Mouse (Mus musculus) lung, embryonic 14.5 days (tissue): ENCODE data around the gene Cog5. TPM values are rescaled to one million over a fixed set of nuclear protein-coding genes. Genes with fewer than 3 reads are reported as not detected.

Source experiments
- ATAC-seq: fragments of 200-750 bp; cut with Nextera tagmentation; 2 replicates; pipeline ENCODE4 v1.8.0; 2017; ENCODE audit warnings: mild to moderate bottlenecking, moderate TSS enrichment, moderate library complexity; ENCODE audit not compliant: insufficient read depth
- DNase-seq: peaks from one replicate; pipeline ENCODE4 v3.0.0-alpha.2; 2015
- H3K27ac ChIP-seq: fragments of 300-500 bp; sonication (generic); 2 replicates; pipeline ENCODE4 v1.5.1; 2014; ENCODE audit warnings: low read depth, mild to moderate bottlenecking, moderate library complexity
- H3K27me3 ChIP-seq: fragments of 300-500 bp; sonication (generic); 2 replicates; pipeline ENCODE4 v1.6.1; 2014; ENCODE audit warnings: low read length, control low read depth; ENCODE audit not compliant: insufficient read depth
- H3K36me3 ChIP-seq: fragments of 300-500 bp; sonication (generic); 2 replicates; pipeline ENCODE4 v1.6.1; 2014; ENCODE audit warnings: control low read depth; ENCODE audit not compliant: insufficient read depth
- H3K4me1 ChIP-seq: fragments of 300-500 bp; sonication (generic); 2 replicates; pipeline ENCODE4 v1.6.1; 2014; ENCODE audit warnings: antibody characterized with exemption, control low read depth; ENCODE audit not compliant: insufficient read depth
- H3K4me2 ChIP-seq: fragments of 300-500 bp; sonication (generic); 2 replicates; pipeline ENCODE4 v1.6.1; 2014; ENCODE audit warnings: mild to moderate bottlenecking
- H3K4me3 ChIP-seq: fragments of 300-500 bp; sonication (generic); 2 replicates; pipeline ENCODE4 v1.5.1; 2014; ENCODE audit warnings: low read depth, low read length
- H3K9ac ChIP-seq: fragments of 300-500 bp; sonication (generic); 2 replicates; pipeline ENCODE4 v1.6.1; 2014
- H3K9me3 ChIP-seq: fragments of 300-500 bp; sonication (generic); 2 replicates; pipeline ENCODE4 v1.6.1; 2016; ENCODE audit warnings: low read depth, low read length, control low read depth
- CTCF ChIP-seq: IDR thresholded peaks from 2 replicates; pipeline ENCODE4 v1.5.1; 2016; ENCODE audit warnings: antibody characterized with exemption, low read depth
- WGBS: fragments of 180-500 bp; shearing (Covaris S2); extraction: QIAGEN DNeasy Blood & Tissue Kit; methylation state at CpG from one replicate; pipeline ENCODE4 v1.1.7; 2014; 5-methylcytosine and 5-hydroxymethylcytosine counted together
- polyA plus RNA-seq: library from polyadenylated mRNA; unstranded; fragments of >200 nt; fragmentation: Nextera tagmentation; extraction: Ambion mirVana; gene quantifications from 2 replicates; pipeline ENCODE4 v1.2.1, GENCODE M21; 2014

The Cog5 gene
- polyA plus RNA-seq, 1 experiment from 2014 or later, result 34.0 TPM

DNA sequence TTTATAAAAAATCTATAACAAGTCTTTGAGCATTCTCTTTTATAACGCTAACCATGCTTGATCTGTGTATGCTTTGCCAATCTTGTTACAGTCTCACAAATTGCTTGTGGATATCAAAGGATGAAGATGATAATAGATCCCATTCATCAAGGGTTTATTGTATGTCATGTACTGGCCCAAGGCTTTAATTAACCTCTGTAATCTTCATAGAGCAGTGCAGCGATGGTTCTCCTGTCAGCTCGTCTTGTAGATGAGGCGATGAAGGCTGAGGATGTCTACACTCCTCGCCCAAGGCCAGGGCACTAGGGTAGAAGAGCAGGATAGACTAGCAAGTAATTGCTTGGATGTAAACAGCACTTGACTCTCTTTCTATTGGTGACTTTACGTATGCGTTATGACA, 164.9 kb downstream of the Cog5 start:
- H3K4me2 ChIP-seq, result no peak overlapping the region

GRCm38 (mm10) chr12:31823671-31824070, 169.0 kb downstream of the Cog5 start:
- Histone ChIP-seq H3K4me1 (no peaks in the 10 kb centered on the region), H3K9me3 (no peaks in the 10 kb centered on the region), H3K9ac (no peak overlapping the region), H3K27ac (no peak overlapping the region), H3K27me3 (no peaks in the 10 kb centered on the region), H3K36me3 (no peaks in the 10 kb centered on the region), H3K4me3 (no peak overlapping the region), H3K4me2 (no peak overlapping the region)
- DNase-seq, result no peak
- 80% methylated on average over 3 of the region's 3 CpGs for WGBS
- no peak for TF ChIP-seq CTCF
- ATAC-seq, result no peak

More for the DNA sequence above, 164.9 kb downstream of the Cog5 start:
- ATAC-seq (no peak), DNase-seq (no peak)
- Histone ChIP-seq H3K9ac (no peak overlapping the region), H3K4me1 (no peaks in the 10 kb centered on the region), H3K9me3 (no peaks in the 10 kb centered on the region), H3K27ac (no peak overlapping the region), H3K4me3 (no peak overlapping the region), H3K27me3 (no peaks in the 10 kb centered on the region), H3K36me3 (no peaks in the 10 kb centered on the region)
- WGBS, result 67% methylated on average over 7 of the region's 7 CpGs
- TF ChIP-seq CTCF, result no peak

DNA sequence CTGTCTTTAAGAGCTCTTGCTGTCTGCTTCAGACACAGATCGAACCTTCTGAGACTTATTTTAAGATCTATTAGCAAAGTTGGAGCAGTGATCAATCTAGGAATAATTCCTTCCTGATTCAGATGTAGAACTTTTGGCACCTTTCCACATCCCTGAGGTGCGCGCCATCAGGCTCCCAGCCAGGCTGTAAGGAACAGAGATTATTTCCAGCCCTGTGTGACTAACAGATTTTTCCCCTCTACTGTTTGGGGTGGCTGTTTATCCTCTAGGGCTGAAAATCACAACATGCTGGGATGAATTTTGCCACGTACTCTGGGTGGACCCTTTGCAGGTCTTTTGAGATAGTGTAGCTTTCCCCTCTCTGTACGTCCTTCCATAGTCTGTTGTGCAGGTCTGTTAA, 170.2 kb downstream of the Cog5 start:
- Histone ChIP-seq H3K4me2 (no peak overlapping the region), H3K27me3 (no peaks in the 10 kb centered on the region), H3K4me3 (no peak overlapping the region), H3K4me1 (no peaks in the 10 kb centered on the region), H3K9ac (no peak overlapping the region), H3K36me3 (no peaks in the 10 kb centered on the region), H3K9me3 (no peaks in the 10 kb centered on the region), H3K27ac (no peak overlapping the region)
- ATAC-seq (no peak), DNase-seq (no peak)
- WGBS, result 67% methylated on average over 5 of the region's 5 CpGs
- no peak for TF ChIP-seq CTCF

DNA sequence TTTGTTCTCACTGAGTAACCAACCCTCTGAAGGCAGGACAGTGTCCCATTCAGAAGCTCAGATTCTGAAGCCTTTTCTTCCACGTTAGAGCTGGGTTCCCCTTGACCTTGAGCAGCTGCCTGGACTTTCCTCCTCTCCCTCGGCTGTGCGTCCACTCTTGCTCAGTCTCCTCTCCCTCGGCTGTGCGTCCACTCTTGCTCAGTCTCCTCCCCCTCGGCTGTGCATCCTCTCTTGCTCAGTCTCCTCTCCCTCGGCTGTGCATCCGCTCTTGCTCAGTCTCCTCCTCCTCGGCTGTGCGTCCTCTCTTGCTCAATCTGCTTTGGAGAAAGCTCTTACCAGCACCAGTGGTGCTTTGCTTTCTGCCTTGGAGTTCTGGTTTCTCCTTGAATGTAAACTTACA, 171.2 kb downstream of the Cog5 start:
- Histone ChIP-seq H3K9ac (no peak overlapping the region), H3K4me2 (no peak overlapping the region), H3K27ac (no peak overlapping the region), H3K36me3 (no peaks in the 10 kb centered on the region), H3K9me3 (no peaks in the 10 kb centered on the region), H3K4me1 (no peaks in the 10 kb centered on the region), H3K27me3 (no peaks in the 10 kb centered on the region), H3K4me3 (no peak overlapping the region)
- ATAC-seq (no peak), DNase-seq (no peak)
- TF ChIP-seq CTCF, result no peak
- WGBS, result 51% methylated on average over 10 of the region's 10 CpGs

GRCm38 (mm10) chr12:31826476-31826875, 171.8 kb downstream of the Cog5 start:
- 81% methylated on average over 2 of the region's 2 CpGs for WGBS
- TF ChIP-seq CTCF, result no peak

GRCm38 (mm10) chr12:31835480-31835879, 180.8 kb downstream of the Cog5 start:
- Histone ChIP-seq H3K4me1 (no peaks in the 10 kb centered on the region), H3K9me3 (no peaks in the 10 kb centered on the region), H3K4me2 (no peak overlapping the region), H3K27ac (no peak overlapping the region), H3K4me3 (no peak overlapping the region), H3K36me3 (no peaks in the 10 kb centered on the region), H3K9ac (no peak overlapping the region), H3K27me3 (no peaks in the 10 kb centered on the region)
- no peak for TF ChIP-seq CTCF
- ATAC-seq (no peak), DNase-seq (no peak)
- WGBS, result 65% methylated on average over 5 of the region's 5 CpGs

More at GRCm38 (mm10) chr12:31826476-31826875, 171.8 kb downstream of the Cog5 start:
- no peak overlapping the region for H3K4me3 ChIP-seq
- H3K4me1 ChIP-seq, result no peaks in the 10 kb centered on the region
- no peak for ATAC-seq
- no peaks in the 10 kb centered on the region for H3K9me3 ChIP-seq
- H3K27ac ChIP-seq, result no peak overlapping the region
- no peaks in the 10 kb centered on the region for H3K36me3 ChIP-seq
- no peak for DNase-seq
- H3K27me3 ChIP-seq, result no peaks in the 10 kb centered on the region
- H3K4me2 ChIP-seq, result no peak overlapping the region
- no peak overlapping the region for H3K9ac ChIP-seq

DNA sequence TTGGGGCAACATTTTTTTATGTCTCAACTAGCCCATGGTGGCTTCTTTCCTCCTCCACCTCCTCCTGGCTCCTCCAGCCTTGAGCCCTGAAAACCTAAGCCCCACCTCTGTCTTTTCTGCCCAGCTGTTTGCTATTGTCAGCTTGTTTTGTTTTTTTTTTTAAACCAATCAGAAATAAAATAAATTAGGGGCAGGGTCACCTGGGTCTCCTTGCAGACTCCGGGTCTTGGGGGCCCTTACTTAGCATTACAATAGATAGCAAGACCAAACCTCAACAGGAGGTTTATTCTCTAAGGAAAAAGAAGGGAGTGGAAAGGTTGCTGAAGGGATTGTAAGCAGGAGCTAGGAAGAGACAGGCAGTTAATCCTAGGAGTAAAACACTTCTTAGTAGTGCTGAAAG, 181.5 kb downstream of the Cog5 start:
- TF ChIP-seq CTCF, result no peak
- Histone ChIP-seq H3K27ac (no peak overlapping the region), H3K27me3 (no peaks in the 10 kb centered on the region), H3K4me1 (no peaks in the 10 kb centered on the region), H3K4me2 (no peak overlapping the region), H3K9me3 (no peaks in the 10 kb centered on the region), H3K36me3 (no peaks in the 10 kb centered on the region), H3K9ac (no peak overlapping the region), H3K4me3 (no peak overlapping the region)
- DNase-seq, result no peak
- no peak for ATAC-seq
- 22% methylated on average over 1 of the region's 1 CpGs for WGBS

- Histone ChIP-seq H3K27ac (no peak overlapping the region), H3K4me1 (no peaks in the 10 kb centered on the region), H3K9ac (no peak overlapping the region), H3K27me3 (no peaks in the 10 kb centered on the region), H3K4me2 (no peak overlapping the region), H3K4me3 (no peak overlapping the region), H3K36me3 (no peaks in the 10 kb centered on the region), H3K9me3 (no peaks in the 10 kb centered on the region)
- DNase-seq, result no peak
- no peak for ATAC-seq
- TF ChIP-seq CTCF, result no peak
Measured at GRCm38 (mm10) chr12:31838521-31838920, 183.9 kb downstream of the Cog5 start.
